Mouse (Mus musculus) kidney, adult 2 months (tissue): ENCODE results near the gene Sfr1.

ENCODE experiments used
- CTCF ChIP-seq: fragments of 200-500 bp; conservative IDR thresholded peaks from 2 replicates; pipeline ENCODE4 v1.5.1; 2011; ENCODE audit warnings: low read depth, mild to moderate bottlenecking, control low read depth, low read length, moderate library complexity, mixed read lengths; ENCODE audit not compliant: insufficient read depth, insufficient read length
- POLR2A ChIP-seq: fragments of 200-500 bp; IDR thresholded peaks from one replicate; pipeline ENCODE4 v1.6.1; 2011; ENCODE audit warnings: low read depth, low read length, control low read depth

DNA sequence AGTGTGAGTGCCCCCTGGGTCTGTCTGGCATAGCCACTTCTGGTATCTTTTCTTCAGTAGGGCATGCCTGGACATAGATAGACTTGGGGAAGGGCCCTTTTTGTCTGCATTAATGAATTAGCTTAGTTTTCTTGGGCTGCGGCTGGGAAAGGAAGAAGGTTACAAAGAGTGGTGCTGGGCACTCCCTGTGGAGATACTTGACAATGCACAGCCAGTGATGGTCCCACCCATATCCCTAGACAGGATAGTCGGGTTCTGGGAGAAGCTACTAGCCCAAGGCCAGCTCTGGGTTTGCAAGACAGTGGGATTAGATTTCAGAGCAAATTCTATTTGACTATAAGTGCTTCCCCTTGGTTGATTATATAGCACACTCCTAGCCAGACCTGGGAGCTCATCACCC, 17.5 kb downstream of the Sfr1 start:
- no peak for TF ChIP-seq CTCF
- TF ChIP-seq POLR2A: no peak
